Mouse (Mus musculus) brain, embryonic 14.5 days (tissue): ENCODE measurements at regions not wholly inside any gene's neighbourhood (a gene's known extent, or its start where the extent isn't known, plus 50 kb on each side); places are given as distances from the start of the nearest gene placed in this dataset.

Source experiments
- DNase-seq: peaks from one replicate; pipeline ENCODE4 v3.0.0-alpha.2; 2011; ENCODE audit warnings: low read depth
- CTCF ChIP-seq: fragments of 200-500 bp; IDR thresholded peaks from 2 replicates; pipeline ENCODE4 v1.5.1; 2012; ENCODE audit warnings: inconsistent platforms, mild to moderate bottlenecking, moderate library complexity, borderline replicate concordance; ENCODE audit not compliant: insufficient read depth, insufficient read length; ENCODE audit errors: extremely low read depth
- POLR2A ChIP-seq: fragments of 200-500 bp; IDR thresholded peaks from 2 replicates; pipeline ENCODE4 v1.6.1; 2012; ENCODE audit warnings: mild to moderate bottlenecking, inconsistent platforms, borderline replicate concordance; ENCODE audit not compliant: poor library complexity, insufficient read depth, insufficient read length, severe bottlenecking; ENCODE audit errors: extremely low read depth

- TF ChIP-seq CTCF (no peak), POLR2A (no peak)
- DNase-seq: no peak
Observed at GRCm38 (mm10) chr17:83920225-83920624, 72.5 kb upstream of the Haao start.

- no peak for TF ChIP-seq POLR2A
- TF ChIP-seq CTCF: no peak
- DNase-seq: no peak
Observed at GRCm38 (mm10) chr17:83918413-83919139, 70.8 kb upstream of the Haao start.

GRCm38 (mm10) chr17:83917781-83918180 is 70.0 kb upstream of the Haao start:
- DNase-seq: no peak
- TF ChIP-seq POLR2A: no peak
- TF ChIP-seq CTCF: no peak

GRCm38 (mm10) chr17:83916684-83917166 is 69.0 kb upstream of the Haao start:
- peak; percentile 76 for DNase-seq
- no peak for TF ChIP-seq POLR2A
- no peak for TF ChIP-seq CTCF

GRCm38 (mm10) chr17:83915034-83915433 is 67.3 kb upstream of the Haao start:
- TF ChIP-seq CTCF (no peak), POLR2A (no peak)
- DNase-seq: no peak

GRCm38 (mm10) chr17:83914603-83915002 is 66.8 kb upstream of the Haao start:
- no peak for DNase-seq
- no peak for TF ChIP-seq POLR2A
- TF ChIP-seq CTCF: no peak

- no peak for TF ChIP-seq POLR2A
- no peak for TF ChIP-seq CTCF
- peak; percentile 27 for DNase-seq
Observed at GRCm38 (mm10) chr17:83913711-83914415, 66.1 kb upstream of the Haao start.

DNA sequence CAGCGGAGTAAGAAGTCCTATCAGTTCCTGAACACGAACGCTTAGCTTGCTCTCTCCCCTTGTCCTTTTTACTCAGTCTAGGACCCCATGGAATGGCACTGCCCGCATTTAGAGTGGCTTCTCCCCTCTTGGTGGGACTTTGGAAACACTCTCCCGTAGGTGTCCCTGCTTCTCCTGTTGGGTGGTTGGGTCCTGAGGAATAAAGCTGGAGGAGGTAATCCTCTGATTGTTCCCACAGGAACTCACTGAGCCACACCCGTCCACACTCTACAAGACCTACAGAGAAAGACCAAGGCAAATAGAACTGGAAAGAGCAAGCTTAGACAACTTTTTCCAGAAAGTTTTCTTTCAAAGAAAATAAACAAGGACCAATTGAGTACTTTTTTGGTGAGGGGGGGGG is 64.7 kb upstream of the Haao start:
- DNase-seq: no peak
- TF ChIP-seq POLR2A (no peak), CTCF (no peak)

GRCm38 (mm10) chr17:83908811-83909210 is 61.0 kb upstream of the Haao start:
- DNase-seq: no peak

DNA sequence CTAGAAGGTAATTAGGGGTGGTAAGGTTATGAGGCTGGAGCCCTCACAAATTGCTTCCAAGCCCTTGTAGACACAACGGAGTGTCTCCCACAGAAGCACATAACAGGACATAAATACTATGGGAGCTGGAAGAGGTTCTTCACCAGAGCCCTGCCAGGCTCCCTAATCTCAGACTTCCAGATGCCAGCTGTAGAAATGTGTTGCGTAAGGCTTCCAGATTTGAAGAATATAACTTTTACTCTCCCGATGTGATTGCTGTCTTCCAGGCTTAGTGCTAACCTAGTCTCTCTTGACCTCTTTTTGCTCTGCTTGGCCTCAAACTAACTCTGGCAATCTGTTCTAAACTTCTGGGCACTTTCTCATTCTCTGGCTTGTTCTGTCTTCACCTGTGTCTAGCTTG is 59.8 kb upstream of the Haao start:
- TF ChIP-seq POLR2A: no peak
- TF ChIP-seq CTCF: no peak
- no peak for DNase-seq

More at GRCm38 (mm10) chr17:83908811-83909210, 61.0 kb upstream of the Haao start:
- TF ChIP-seq POLR2A (no peak), CTCF (no peak)

- TF ChIP-seq CTCF: no peak
- no peak for TF ChIP-seq POLR2A
- DNase-seq: no peak
Observed at GRCm38 (mm10) chr17:83906751-83907537, 59.2 kb upstream of the Haao start.
